In genomic region chr9:118487636-118488035, GRCm38 (mm10) we compare ENCODE assay signal across 8 mouse cellular contexts. TPM values are rescaled to one million over a fixed set of nuclear protein-coding genes. Genes with fewer than 3 reads are reported as not detected.
DNase-seq lines count a peak whose midpoint lies in the region; ATAC-seq lines count a peak whose summit lies in the region.

No protein-coding gene starts in this region.

- peak overlapping the region; percentile 40 for H3K4me3 ChIP-seq in kidney, embryonic 15.5 days (replicated peaks)
- peak overlapping the region; percentile 13; the same call in 1 of the 2 replicates for H3K4me3 ChIP-seq in hindbrain, embryonic 14.5 days (replicated peaks; ENCODE audit: low read length)

- intact Hi-C loops in left cerebral cortex, postnatal 25 days (cut with DNase I), result loop anchor here (2.0 kb wide), 1 partner anchor 435 kb away; no protein-coding TSS in a partner anchor

- no peak overlapping the region for H3K27ac ChIP-seq in kidney, embryonic 15.5 days
- H3K27ac ChIP-seq in hindbrain, embryonic 14.5 days, result no peak overlapping the region

- H3K9me3 ChIP-seq in kidney, embryonic 15.5 days (replicated peaks), result no peaks in the 10 kb centered on the region
- no peaks in the 10 kb centered on the region for H3K9me3 ChIP-seq in hindbrain, embryonic 14.5 days (ENCODE audit: control insufficient read depth, low read length)

- H3K9ac ChIP-seq in kidney, embryonic 15.5 days, result 0 out of 2 replicates have a peak overlapping the region, but pooled peaks have one; percentile 2
- H3K9ac ChIP-seq in hindbrain, embryonic 14.5 days, result no peak overlapping the region

- peak overlapping the region; percentile 68 for H3K4me2 ChIP-seq in kidney, embryonic 15.5 days
- peak overlapping the region; percentile 39 for H3K4me2 ChIP-seq in hindbrain, embryonic 14.5 days (replicated peaks)

- no peaks in the 10 kb centered on the region for H3K36me3 ChIP-seq in kidney, embryonic 15.5 days
- no peaks in the 10 kb centered on the region for H3K36me3 ChIP-seq in hindbrain, embryonic 14.5 days (replicated peaks; ENCODE audit: control insufficient read depth, insufficient read depth)

- H3K27me3 ChIP-seq in kidney, embryonic 15.5 days, result peaks cover 93% of the 10 kb centered on the region
- H3K27me3 ChIP-seq in hindbrain, embryonic 14.5 days (ENCODE audit: control insufficient read depth, insufficient read depth, low read length), result peaks cover 84% of the 10 kb centered on the region

- under 1% methylated on average over 22 of the region's 22 CpGs for WGBS in kidney, embryonic 15.5 days
- WGBS in hindbrain, embryonic 14.5 days, result under 1% methylated on average over 22 of the region's 22 CpGs

- no peak for DNase-seq in kidney, adult 9 months
- DNase-seq in cerebellum, postnatal 25 days, result peak; percentile 54 to 55
- DNase-seq in hindbrain, embryonic 14.5 days (ENCODE audit: low spot score), result no peak
- DNase-seq in naive thymus-derived CD4-positive, alpha-beta T cell, adult 2 months (ENCODE audit: low read depth), result peak; percentile 43
- DNase-seq in left cerebral cortex, postnatal 25 days (ENCODE audit: low spot score in 2 of 2), result no peak
- no peak for DNase-seq in layer of hippocampus, adult 18-20 months (ENCODE audit: low spot score in 2 of 2)

- H3K4me1 ChIP-seq in kidney, embryonic 15.5 days, result peaks cover 36% of the 10 kb centered on the region
- H3K4me1 ChIP-seq in hindbrain, embryonic 14.5 days (replicated peaks; ENCODE audit: control insufficient read depth, insufficient read depth, low read length), result peaks cover 11% of the 10 kb centered on the region; the same call in 1 of the 2 replicates

- no peak for ATAC-seq in kidney, embryonic 15.5 days (replicated peaks; ENCODE audit: low FRiP score)
- no peak for ATAC-seq in hindbrain, embryonic 14.5 days (ENCODE audit: low FRiP score)
- no peak for ATAC-seq in granulocyte monocyte progenitor cell, adult 5-6 weeks (replicated peaks; ENCODE audit: poor library complexity, severe bottlenecking)

RNA-seq across cellular contexts. Expression of gene Eomes, which starts 9.6 kb away (rescaled TPM):
- 0.09 TPM in 1 of 2 replicates, not detected in the other for polyA plus RNA-seq in kidney, embryonic 15.5 days (2015; fragmentation: Nextera tagmentation; extraction: Ambion mirVana)
- polyA plus RNA-seq in hindbrain, embryonic 14.5 days (2014; fragmentation: Nextera tagmentation; extraction: Ambion mirVana), result 0.66 and 1.1 TPM in 2 replicates
- total RNA-seq in granulocyte monocyte progenitor cell, adult 5-6 weeks (2014; fragmentation: Nextera tagmentation), result not detected in 2 replicates
- total RNA-seq in granulocyte monocyte progenitor cell, adult 5-6 weeks (2017), result not detected in 2 replicates
- under 1 TPM; 0.16 to 0.23 TPM for total RNA-seq in left cerebral cortex, postnatal 25 days (2021)
- total RNA-seq in layer of hippocampus, adult 18-20 months (2021), result under 1 TPM; 0.15 to 0.27 TPM

RNA-seq across cellular contexts. Expression of gene Golga4, which starts 18.4 kb away (rescaled TPM):
- polyA plus RNA-seq in kidney, embryonic 15.5 days (2015; fragmentation: Nextera tagmentation; extraction: Ambion mirVana), result 56.5 and 58.7 TPM in 2 replicates
- polyA plus RNA-seq in hindbrain, embryonic 14.5 days (2014; fragmentation: Nextera tagmentation; extraction: Ambion mirVana), result 43.9 and 47.1 TPM in 2 replicates
- total RNA-seq in granulocyte monocyte progenitor cell, adult 5-6 weeks (2014; fragmentation: Nextera tagmentation), result 50.2 and 61.6 TPM in 2 replicates
- 69.4 and 82.7 TPM in 2 replicates for total RNA-seq in granulocyte monocyte progenitor cell, adult 5-6 weeks (2017)
- 100 to 1,000 TPM in 1 of 2 experiments, 10 to 100 TPM in 1; 85.3 to 104 TPM for total RNA-seq in left cerebral cortex, postnatal 25 days (2021)
- 10 to 100 TPM; 81.1 to 82.8 TPM for total RNA-seq in layer of hippocampus, adult 18-20 months (2021)

Comparison
In these comparisons a context has a peak if more than half of its experiments do, and no peak if none do; other contexts are left out.
1. DNase-seq: peak in cerebellum, postnatal 25 days (2 of 2) and naive thymus-derived CD4-positive, alpha-beta T cell, adult 2 months (single experiment); none in kidney, adult 9 months (single experiment), hindbrain, embryonic 14.5 days (single experiment), left cerebral cortex, postnatal 25 days (0 of 2) and layer of hippocampus, adult 18-20 months (0 of 2).